Mouse (Mus musculus) hindbrain, embryonic 16.5 days (tissue): Measurements from ENCODE around the gene Tbc1d7. TPM values are rescaled to one million over a fixed set of nuclear protein-coding genes. Genes with fewer than 3 reads are reported as not detected.

Experiments used
- ATAC-seq: fragments of 200-750 bp; cut with Nextera tagmentation; 2 replicates; pipeline ENCODE4 v1.8.0; 2017; ENCODE audit warnings: moderate TSS enrichment, moderate library complexity
- H3K27ac ChIP-seq: fragments of 300-500 bp; sonication (generic); 2 replicates; pipeline ENCODE4 v1.5.1; 2014; ENCODE audit warnings: low read depth, mild to moderate bottlenecking, control low read depth, low read length, moderate library complexity
- H3K27me3 ChIP-seq: fragments of 300-500 bp; sonication (generic); replicated peaks from 2 replicates; pipeline ENCODE4 v1.6.1; 2014; ENCODE audit warnings: low read length; ENCODE audit not compliant: control insufficient read depth, insufficient read depth
- H3K36me3 ChIP-seq: fragments of 300-500 bp; sonication (generic); 2 replicates; pipeline ENCODE4 v1.6.1; 2014; ENCODE audit warnings: mild to moderate bottlenecking, low read length, moderate library complexity, mixed read lengths; ENCODE audit not compliant: control insufficient read depth, insufficient read depth
- H3K4me1 ChIP-seq: fragments of 300-500 bp; sonication (generic); 2 replicates; pipeline ENCODE4 v1.6.1; 2014; ENCODE audit warnings: low read depth, low read length; ENCODE audit not compliant: control insufficient read depth, insufficient read depth
- H3K4me2 ChIP-seq: fragments of 300-500 bp; sonication (generic); 2 replicates; pipeline ENCODE4 v1.6.1; 2014; ENCODE audit warnings: mild to moderate bottlenecking, low read length, control low read depth, moderate library complexity
- H3K4me3 ChIP-seq: fragments of 300-500 bp; sonication (generic); 2 replicates; pipeline ENCODE4 v1.5.1; 2014; ENCODE audit warnings: mild to moderate bottlenecking, low read length, control low read depth, moderate library complexity
- H3K9ac ChIP-seq: fragments of 300-500 bp; sonication (generic); 2 replicates; pipeline ENCODE4 v1.6.1; 2014; ENCODE audit warnings: low read depth, mild to moderate bottlenecking, control low read depth, low read length, moderate library complexity
- H3K9me3 ChIP-seq: fragments of 300-500 bp; sonication (generic); 2 replicates; pipeline ENCODE4 v1.6.1; 2014; ENCODE audit warnings: mild to moderate bottlenecking, low read length, moderate library complexity; ENCODE audit not compliant: control insufficient read depth
- WGBS: fragments of 180-500 bp; shearing (Covaris S2); extraction: QIAGEN DNeasy Blood & Tissue Kit; methylation state at CpG from one replicate; pipeline ENCODE4 v1.1.7; 2014; 5-methylcytosine and 5-hydroxymethylcytosine counted together
- polyA plus RNA-seq: library from polyadenylated mRNA; unstranded; fragments of >200 nt; fragmentation: Nextera tagmentation; extraction: Ambion mirVana; gene quantifications from 2 replicates; pipeline ENCODE4 v1.2.1, GENCODE M21; 2015

The Tbc1d7 gene
- polyA plus RNA-seq, result 85.3 and 86.0 TPM in 2 replicates

- no peaks in the 10 kb centered on the region for H3K36me3 ChIP-seq
- peak within 1 kb of the TSS; percentile 88 for H3K9ac ChIP-seq
- H3K27me3 ChIP-seq, result no peaks in the 10 kb centered on the region
- peak within 1 kb of the TSS; percentile 63 for H3K4me3 ChIP-seq
- H3K9me3 ChIP-seq, result no peaks in the 10 kb centered on the region
- H3K4me2 ChIP-seq, result peak within 1 kb of the TSS; percentile 77
- ATAC-seq, result peak; percentile 95
- H3K27ac ChIP-seq, result peak within 1 kb of the TSS; percentile 89
- peaks cover 7% of the 10 kb centered on the region for H3K4me1 ChIP-seq
- WGBS, result 1% methylated on average over 37 of the region's 48 CpGs
Measured at GRCm38 (mm10) chr13:43171020-43171710, at the start of gene Tbc1d7. TSS of gene Tbc1d7 (minus strand) at chr13:43171501.

- Histone ChIP-seq H3K9me3 (no peaks in the 10 kb centered on the region), H3K36me3 (no peaks in the 10 kb centered on the region)
- ATAC-seq, result no peak
Measured at GRCm38 (mm10) chr13:43220635-43221034, 49.3 kb upstream of the Tbc1d7 start.

GRCm38 (mm10) chr13:43218764-43219163 lies 47.5 kb upstream of the Tbc1d7 start:
- Histone ChIP-seq H3K9me3 (no peaks in the 10 kb centered on the region), H3K4me3 (no peak overlapping the region), H3K36me3 (no peaks in the 10 kb centered on the region), H3K27ac (no peak overlapping the region), H3K4me1 (peaks cover 10% of the 10 kb centered on the region; the same call in 1 of the 2 replicates), H3K9ac (no peak overlapping the region), H3K27me3 (no peaks in the 10 kb centered on the region), H3K4me2 (no peak overlapping the region)
- WGBS, result 60% methylated on average over 4 of the region's 4 CpGs
- ATAC-seq, result no peak

More at GRCm38 (mm10) chr13:43220635-43221034, 49.3 kb upstream of the Tbc1d7 start:
- Histone ChIP-seq H3K27me3 (no peaks in the 10 kb centered on the region), H3K27ac (no peak overlapping the region), H3K4me1 (peaks cover 5% of the 10 kb centered on the region; the same call in 1 of the 2 replicates), H3K9ac (no peak overlapping the region), H3K4me2 (no peak overlapping the region), H3K4me3 (no peak overlapping the region)
- WGBS, result 91% methylated on average over 1 of the region's 1 CpGs

GRCm38 (mm10) chr13:43218284-43218683 lies 47.0 kb upstream of the Tbc1d7 start:
- no peak overlapping the region for H3K4me3 ChIP-seq
- ATAC-seq, result no peak
- 71% methylated on average over 4 of the region's 4 CpGs for WGBS
- no peak overlapping the region for H3K9ac ChIP-seq
- H3K4me2 ChIP-seq, result no peak overlapping the region
- no peaks in the 10 kb centered on the region for H3K27me3 ChIP-seq
- no peaks in the 10 kb centered on the region for H3K36me3 ChIP-seq
- no peak overlapping the region for H3K27ac ChIP-seq
- peaks cover 10% of the 10 kb centered on the region; the same call in 1 of the 2 replicates for H3K4me1 ChIP-seq
- H3K9me3 ChIP-seq, result no peaks in the 10 kb centered on the region

- Histone ChIP-seq H3K9ac (no peak overlapping the region), H3K4me3 (no peak overlapping the region), H3K4me2 (no peak overlapping the region), H3K36me3 (no peaks in the 10 kb centered on the region), H3K27me3 (no peaks in the 10 kb centered on the region), H3K9me3 (no peaks in the 10 kb centered on the region), H3K4me1 (peaks cover 10% of the 10 kb centered on the region; the same call in 1 of the 2 replicates), H3K27ac (no peak overlapping the region)
- WGBS, result 75% methylated on average over 4 of the region's 4 CpGs
- ATAC-seq, result no peak
Measured at GRCm38 (mm10) chr13:43217686-43218085, 46.4 kb upstream of the Tbc1d7 start.

GRCm38 (mm10) chr13:43217059-43217458 lies 45.8 kb upstream of the Tbc1d7 start:
- Histone ChIP-seq H3K36me3 (no peaks in the 10 kb centered on the region), H3K27ac (no peak overlapping the region), H3K9ac (no peak overlapping the region), H3K9me3 (no peaks in the 10 kb centered on the region), H3K4me1 (peaks cover 12% of the 10 kb centered on the region; the same call in 1 of the 2 replicates), H3K4me2 (no peak overlapping the region), H3K27me3 (no peaks in the 10 kb centered on the region), H3K4me3 (no peak overlapping the region)
- 87% methylated on average over 8 of the region's 8 CpGs for WGBS
- no peak for ATAC-seq

DNA sequence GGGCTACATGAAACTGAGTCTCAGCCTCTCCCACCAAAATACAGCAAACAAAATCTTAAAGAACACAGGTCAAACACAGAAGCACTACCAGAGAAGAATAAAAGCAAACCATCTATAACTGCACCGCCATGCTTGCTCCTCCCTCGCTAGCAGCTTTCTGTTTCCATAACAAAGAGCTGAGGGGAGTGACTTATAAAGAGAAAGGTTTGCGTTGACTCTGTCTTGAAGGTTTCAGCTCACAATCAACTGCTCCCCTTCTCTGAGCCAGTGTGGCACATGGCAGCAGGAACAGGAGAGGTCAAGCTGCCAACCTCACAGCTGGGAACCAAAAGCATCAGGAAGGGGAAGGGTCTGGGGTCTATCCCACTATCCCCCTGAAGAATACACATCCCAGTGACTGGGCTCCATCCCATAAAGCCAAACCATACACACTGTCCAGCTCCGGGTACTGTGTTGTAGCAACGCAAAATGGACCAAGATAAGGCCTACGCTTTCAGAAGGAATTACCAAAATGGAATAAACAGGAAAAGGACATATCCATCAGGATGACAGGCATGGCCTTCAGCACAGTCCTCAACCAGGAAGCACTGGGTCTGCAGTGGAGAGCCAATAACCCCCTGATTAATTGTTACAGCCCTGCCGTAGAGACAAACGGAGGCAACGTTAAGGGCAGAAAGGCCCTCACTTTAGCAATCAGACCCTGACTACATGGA lies 44.8 kb upstream of the Tbc1d7 start:
- no peak overlapping the region for H3K9ac ChIP-seq
- H3K9me3 ChIP-seq, result no peaks in the 10 kb centered on the region
- no peak overlapping the region for H3K4me3 ChIP-seq
- no peak for ATAC-seq
- H3K27me3 ChIP-seq, result no peaks in the 10 kb centered on the region
- H3K36me3 ChIP-seq, result no peaks in the 10 kb centered on the region
- H3K27ac ChIP-seq, result 0 out of 2 replicates have a peak overlapping the region, but pooled peaks have one; percentile 42
- 72% methylated on average over 9 of the region's 9 CpGs for WGBS
- peaks cover 12% of the 10 kb centered on the region; the same call in 1 of the 2 replicates for H3K4me1 ChIP-seq
- H3K4me2 ChIP-seq, result no peak overlapping the region

DNA sequence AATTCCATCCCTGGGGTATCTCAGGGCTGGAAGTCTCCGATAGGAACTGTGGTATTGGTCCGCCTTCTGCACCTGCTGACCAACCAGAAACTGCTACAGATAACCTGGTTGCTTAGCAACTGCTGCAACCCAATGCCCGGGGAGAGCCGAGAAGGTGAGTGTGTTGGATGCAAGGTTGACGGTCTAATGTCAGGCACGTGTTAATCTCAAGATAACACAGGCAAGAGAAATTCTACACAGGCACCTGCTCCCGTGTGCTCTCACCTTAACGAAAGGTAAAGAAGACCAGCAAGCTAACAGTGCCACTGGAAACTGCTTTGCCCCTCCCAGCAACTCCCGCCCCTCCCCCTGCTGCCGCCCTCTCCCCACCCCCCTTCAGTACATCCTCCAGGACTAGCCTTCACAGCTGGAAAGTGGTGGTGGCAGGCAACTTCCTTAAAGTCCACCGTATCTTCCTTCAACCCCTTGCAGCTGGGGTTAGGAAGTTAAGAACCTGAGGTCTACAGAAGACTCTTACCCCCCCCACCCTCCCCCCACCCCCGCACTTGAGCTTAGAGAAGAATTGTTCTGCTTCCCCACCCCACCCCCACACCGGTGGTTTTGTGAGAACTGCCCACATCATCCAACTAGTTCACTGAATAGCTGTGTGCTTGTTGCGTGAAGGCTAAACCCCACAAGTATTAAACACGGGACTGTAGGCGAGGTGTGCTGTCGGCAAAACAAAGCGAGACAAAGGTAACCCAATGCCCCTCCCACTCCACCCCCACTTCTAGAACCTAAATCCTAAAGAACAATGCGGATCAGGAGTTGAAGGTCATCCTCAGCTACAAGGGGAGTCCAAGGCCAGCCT lies 44.1 kb upstream of the Tbc1d7 start:
- no peak overlapping the region for H3K9ac ChIP-seq
- peaks cover 12% of the 10 kb centered on the region; the same call in 1 of the 2 replicates for H3K4me1 ChIP-seq
- H3K4me3 ChIP-seq, result peak overlapping the region; percentile 2; the same call in 1 of the 2 replicates
- 21% methylated on average over 19 of the region's 19 CpGs for WGBS
- H3K9me3 ChIP-seq, result no peaks in the 10 kb centered on the region
- peak; percentile 85 for ATAC-seq
- peak overlapping the region; percentile 14 for H3K27ac ChIP-seq
- no peaks in the 10 kb centered on the region for H3K36me3 ChIP-seq
- no peaks in the 10 kb centered on the region for H3K27me3 ChIP-seq
- H3K4me2 ChIP-seq, result peak overlapping the region; percentile 51
